Mouse (Mus musculus) skeletal muscle tissue, adult 2 months (tissue): ENCODE measurements around the gene Srbd1.
A peak's percentile ranks its signal among the peaks of the same experiment; 100 is the strongest.

Experiments
- DNase-seq: peaks from one replicate; pipeline ENCODE4 v3.0.0-alpha.2; 2012; ENCODE audit warnings: low read depth, low spot score

Gene Srbd1

DNA sequence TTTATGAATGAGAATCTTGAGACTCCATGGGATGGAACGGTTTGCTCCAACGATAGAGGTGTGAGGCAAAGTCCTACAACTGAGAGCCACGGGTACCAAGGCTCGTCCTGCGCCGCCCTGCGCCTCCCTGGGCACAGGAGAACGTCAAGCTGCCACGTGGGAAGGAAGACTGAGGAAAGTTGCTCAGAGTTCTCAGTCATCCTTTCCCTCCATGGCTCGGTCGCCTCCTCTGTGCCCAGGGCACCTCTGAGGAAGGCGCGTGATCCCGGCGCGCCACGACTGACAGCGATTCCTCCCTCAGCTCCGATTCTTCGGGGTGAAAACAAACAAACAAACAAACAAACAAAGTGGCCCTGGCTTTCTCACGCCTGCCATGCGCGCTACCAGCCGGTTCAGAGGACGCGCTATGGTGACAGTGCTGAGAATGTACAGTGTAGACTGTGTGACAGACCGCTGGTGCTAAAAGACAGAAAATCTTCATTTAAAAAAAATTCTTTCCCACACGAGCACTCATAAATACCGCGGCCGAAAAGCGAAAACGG lies 367 bp downstream of the Srbd1 start:
- no peak for DNase-seq

- no peak for DNase-seq
These were observed 9.1 kb downstream of the Srbd1 start for GRCm38 (mm10) chr17:86135835-86136234.

DNA sequence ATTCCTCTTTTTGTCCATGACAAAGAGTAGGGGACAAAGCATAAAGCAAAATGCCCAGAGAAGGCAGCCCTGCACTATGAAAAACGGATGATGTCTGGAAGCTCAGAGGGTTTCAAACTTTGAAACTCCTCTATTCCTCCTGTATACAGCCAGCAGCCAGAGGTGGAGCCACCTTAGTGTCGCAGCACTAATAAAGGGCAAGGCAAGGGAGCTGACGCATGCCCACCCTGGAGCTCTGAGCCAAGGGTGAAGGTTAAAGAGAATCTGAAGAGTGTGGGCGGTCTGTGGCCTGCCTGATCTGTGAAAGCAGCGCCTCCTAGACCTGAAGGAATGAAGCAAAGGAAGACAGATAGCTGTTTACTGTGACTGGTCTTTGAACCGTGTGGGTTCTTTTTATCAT lies 10.5 kb downstream of the Srbd1 start:
- no peak for DNase-seq

- DNase-seq: no peak
These were observed 12.4 kb downstream of the Srbd1 start for GRCm38 (mm10) chr17:86132534-86132933.

GRCm38 (mm10) chr17:86128198-86128597 lies 16.8 kb downstream of the Srbd1 start:
- DNase-seq: no peak

- DNase-seq: no peak
These were observed 19.1 kb downstream of the Srbd1 start for GRCm38 (mm10) chr17:86125908-86126307.

- no peak for DNase-seq
These were observed 21.8 kb downstream of the Srbd1 start for GRCm38 (mm10) chr17:86123146-86123545.

DNA sequence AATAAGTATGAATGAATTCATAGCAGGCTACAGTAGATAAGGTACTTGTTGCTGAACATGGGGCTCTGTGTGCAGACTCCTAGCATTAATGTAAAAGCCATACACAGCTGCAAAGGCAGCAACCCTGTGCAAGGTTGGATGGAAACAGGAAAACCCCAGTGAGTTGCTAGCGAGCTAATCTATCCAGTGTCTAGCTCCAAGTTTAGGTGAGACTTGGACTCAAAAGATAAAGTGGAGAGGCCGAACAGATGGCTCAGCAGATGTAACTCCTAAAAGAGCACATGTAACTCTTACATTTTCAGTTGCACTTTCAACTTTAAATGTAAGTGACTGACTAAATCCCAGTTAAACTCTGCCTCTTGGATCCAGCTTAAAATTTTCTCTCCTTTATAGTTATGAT lies 48.1 kb downstream of the Srbd1 start:
- DNase-seq: no peak

- DNase-seq: no peak
These were observed 51.9 kb downstream of the Srbd1 start for GRCm38 (mm10) chr17:86093124-86093523.

- DNase-seq: no peak
These were observed 53.3 kb downstream of the Srbd1 start for GRCm38 (mm10) chr17:86091631-86092030.

DNA sequence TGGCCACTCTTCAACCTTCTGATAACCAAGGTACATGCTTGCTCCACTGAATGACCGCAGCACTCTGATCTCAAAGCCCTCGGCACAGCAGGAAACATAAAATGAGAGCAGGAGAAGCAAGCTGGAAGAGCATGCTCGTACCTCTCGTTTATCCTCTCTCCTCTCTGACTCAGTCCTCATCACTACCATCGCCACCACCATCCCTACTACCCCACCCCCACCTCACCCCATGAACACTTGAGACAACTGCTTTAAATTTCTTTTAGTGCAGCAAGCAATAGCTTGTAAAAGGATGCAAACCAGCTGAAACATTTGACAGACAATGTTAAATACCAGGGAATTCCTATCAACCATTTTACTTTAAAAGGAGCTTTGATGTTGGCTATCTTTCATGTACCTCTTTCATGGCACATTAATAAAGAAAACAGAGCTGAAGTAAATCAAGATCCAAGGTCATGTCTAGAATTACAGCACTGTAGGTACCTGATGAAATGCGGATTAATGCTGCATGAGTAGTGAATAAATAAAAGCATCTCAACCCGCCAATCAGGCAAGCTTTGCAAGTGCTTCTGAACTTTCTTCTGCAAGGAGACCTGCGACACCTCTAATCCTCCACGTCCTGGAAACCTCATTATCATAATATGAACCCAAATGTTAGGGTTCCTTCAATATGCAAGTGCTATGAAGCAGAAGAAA lies 54.9 kb downstream of the Srbd1 start:
- no peak for DNase-seq

DNA sequence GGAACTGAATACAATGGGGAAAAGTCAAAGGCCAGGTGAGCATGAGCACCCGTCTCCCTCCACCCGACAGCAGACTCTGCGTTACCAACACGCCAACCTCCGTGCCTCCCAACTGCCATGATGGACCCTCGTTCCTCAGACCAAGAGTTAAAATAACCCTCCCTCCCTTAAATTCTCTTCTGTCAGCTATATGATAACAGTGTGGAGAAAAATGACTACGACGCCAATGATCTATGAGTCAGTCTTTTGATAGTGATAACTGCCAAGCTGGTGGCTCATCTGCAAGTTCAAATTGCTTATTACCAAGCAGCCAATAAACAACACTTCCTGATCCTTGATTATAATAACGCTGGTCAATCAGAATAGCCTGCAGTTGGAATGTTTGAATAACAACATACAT lies 57.1 kb downstream of the Srbd1 start:
- DNase-seq: no peak

DNA sequence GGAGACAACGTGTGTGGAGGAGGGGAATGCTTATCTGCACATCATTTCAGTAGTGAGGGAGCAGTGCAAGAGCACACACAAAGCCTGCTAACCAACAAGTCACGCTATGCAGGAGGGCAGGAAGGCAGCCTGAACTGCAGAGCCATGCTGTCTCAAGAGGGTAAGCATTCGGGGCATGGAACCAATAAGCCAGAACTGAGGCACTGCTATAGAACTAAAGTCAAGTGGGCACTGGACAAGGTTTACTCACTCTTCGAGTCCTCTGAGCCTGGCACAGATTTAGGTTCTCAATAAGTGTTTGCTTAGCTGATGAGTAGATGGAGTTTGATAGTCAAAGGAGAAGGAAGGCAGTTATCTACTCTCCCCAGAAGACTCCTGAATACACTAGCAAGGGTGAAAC lies 58.8 kb downstream of the Srbd1 start:
- no peak for DNase-seq

DNA sequence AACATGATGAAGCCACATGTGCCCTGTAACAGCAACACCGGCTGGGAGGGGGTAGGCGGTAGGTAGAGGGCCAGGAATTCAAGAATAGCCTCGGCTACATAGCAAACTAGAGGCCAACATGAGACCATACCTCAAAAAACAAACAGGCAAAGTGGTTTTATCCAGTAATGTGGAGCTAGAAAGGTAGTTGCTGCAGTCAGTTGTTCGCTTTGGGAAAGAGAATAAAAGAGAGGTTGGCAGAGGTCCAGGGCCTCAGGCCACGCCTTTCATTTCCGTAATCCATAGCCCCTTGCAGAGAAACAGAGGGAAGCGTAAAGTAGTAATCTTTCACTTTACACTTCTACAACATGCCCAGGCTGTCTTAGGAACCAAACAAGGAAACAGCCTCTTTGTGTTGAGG lies 61.8 kb downstream of the Srbd1 start:
- no peak for DNase-seq

- no peak for DNase-seq
These were observed 66.9 kb downstream of the Srbd1 start for GRCm38 (mm10) chr17:86078060-86078459.

DNA sequence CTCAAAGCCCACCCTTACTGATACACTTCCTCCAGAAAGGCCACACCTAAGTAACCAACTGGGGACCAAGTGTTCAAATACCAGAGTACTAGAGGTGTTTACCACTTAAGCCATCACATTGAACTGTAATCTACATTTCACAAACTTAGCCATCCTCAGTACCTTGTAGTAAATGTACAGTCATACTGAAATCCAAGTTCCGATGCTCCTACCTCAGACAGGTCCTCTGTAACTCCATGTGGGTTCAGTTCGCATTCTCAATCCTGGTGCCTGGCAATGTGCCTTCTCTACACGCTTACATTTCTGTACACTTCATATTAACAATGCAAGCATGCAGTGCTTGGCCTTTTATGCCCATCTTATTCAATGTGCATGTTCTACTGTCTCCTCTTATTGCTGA lies 77.5 kb downstream of the Srbd1 start:
- DNase-seq: no peak

DNA sequence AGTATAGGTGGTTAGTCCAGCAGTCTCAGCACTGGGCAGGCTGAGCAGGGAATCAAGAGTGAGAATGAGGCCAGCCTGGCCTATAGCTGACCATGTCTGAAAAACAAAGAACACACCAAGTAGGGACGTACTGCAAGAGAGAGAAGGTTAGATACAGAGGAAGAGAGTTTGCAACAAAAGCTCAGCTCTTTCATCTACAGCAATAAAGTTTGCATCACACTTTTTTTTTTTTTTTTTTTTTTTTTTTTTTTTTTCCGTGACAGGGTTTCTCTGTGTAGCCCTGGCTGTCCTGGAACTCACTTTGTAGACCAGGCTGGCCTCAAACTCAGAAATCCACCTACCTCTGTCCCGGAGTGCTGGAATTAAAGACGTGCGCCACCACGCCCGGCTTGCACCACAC lies 79.1 kb downstream of the Srbd1 start:
- no peak for DNase-seq

GRCm38 (mm10) chr17:86063461-86063860 lies 81.5 kb downstream of the Srbd1 start:
- DNase-seq: peak; percentile 42

- no peak for DNase-seq
These were observed 84.1 kb downstream of the Srbd1 start for GRCm38 (mm10) chr17:86060911-86061310.

GRCm38 (mm10) chr17:86040221-86040984 lies 104.6 kb downstream of the Srbd1 start:
- no peak for DNase-seq

DNA sequence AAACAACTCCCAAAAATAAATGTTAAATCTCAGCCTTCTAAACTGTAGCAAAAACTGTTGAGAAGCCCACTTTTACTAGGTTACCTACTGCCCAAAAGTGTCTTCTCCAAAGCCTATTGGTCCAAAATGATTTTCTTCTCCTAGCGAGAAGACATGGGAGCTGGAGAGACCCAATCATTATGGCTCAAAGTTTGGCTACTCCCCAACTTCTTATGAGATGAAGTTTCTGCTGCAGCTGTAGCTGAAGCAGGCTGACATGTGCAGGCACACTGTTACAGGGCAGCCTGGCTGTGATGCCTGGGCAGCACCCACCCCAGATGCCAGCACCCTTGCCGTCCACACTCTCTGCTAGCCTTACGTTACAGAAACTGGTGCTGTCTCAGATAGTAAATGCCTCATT lies 105.2 kb downstream of the Srbd1 start:
- no peak for DNase-seq

DNA sequence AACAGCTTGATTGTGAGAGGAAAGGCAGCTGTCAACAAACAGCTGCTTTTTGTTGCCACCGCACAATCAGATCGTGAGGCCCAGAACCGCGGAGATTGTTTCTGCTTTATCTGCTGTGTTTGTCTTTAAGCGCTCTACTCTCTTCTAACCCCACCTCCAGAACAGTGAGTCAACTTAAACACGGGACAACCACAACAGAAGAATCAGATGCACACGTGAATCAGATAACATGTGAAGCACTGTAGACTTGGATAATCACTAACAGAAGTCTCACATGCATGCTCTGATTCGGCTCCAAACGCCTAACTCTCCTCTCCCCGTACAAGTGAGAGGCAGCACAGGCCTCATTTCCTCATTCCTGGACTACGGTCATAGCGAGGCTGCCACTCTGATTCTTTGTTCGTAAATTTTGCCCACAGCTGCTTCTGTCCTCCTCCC lies 106.7 kb downstream of the Srbd1 start:
- no peak for DNase-seq

DNA sequence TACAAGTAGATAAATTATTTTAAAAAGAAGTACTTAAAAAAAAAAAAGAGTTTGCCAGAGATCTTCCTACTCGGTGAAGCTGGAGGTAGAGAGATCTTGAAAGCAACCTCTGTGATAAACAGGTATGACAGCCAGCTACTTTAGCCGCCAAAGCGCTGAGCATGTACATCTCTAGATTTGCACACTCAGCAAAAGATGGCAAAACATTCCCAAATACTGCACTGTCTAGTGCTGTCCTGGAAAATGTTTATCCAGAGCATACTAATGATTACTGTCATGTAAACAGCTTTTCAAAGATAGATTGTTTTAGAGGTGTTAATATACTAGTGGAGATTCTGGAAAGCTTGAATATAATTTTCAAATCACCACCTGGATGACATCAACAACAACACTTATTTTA lies 109.4 kb downstream of the Srbd1 start:
- no peak for DNase-seq
